Mouse (Mus musculus) T-helper 2 cell (primary cell): ENCODE data around the gene Pdlim5.

Source experiments
- in situ Hi-C: fragments of 300-600 bp; cut with MboI, MseI; formaldehyde crosslinking; loops from one replicate; pipeline ENCODE4 v1.15.1; 2025; ENCODE audit warnings: high pct_unique_total_duplicates

Pdlim5 gene

GRCm38 (mm10) chr3:142276506-142276905 lies 119.0 kb downstream of the Pdlim5 start:
- in situ Hi-C loops: loop anchor here (10.0 kb wide), 1 partner anchor 422 kb away; no protein-coding TSS in a partner anchor

- in situ Hi-C loops: loop anchor here (10.0 kb wide), 1 partner anchor 420 kb away; no protein-coding TSS in a partner anchor
These were observed 120.5 kb downstream of the Pdlim5 start for GRCm38 (mm10) chr3:142274993-142275392.

GRCm38 (mm10) chr3:142274451-142274850 lies 121.0 kb downstream of the Pdlim5 start:
- in situ Hi-C loops: loop anchor here (10.0 kb wide), 1 partner anchor 420 kb away; no protein-coding TSS in a partner anchor

- in situ Hi-C loops: loop anchor here (10.0 kb wide), 1 partner anchor 418 kb away; no protein-coding TSS in a partner anchor
These were observed 122.2 kb downstream of the Pdlim5 start for GRCm38 (mm10) chr3:142273265-142273664.

GRCm38 (mm10) chr3:142256371-142256770 lies 139.1 kb downstream of the Pdlim5 start:
- in situ Hi-C loops: no loop called here

GRCm38 (mm10) chr3:142252086-142252485 lies 143.4 kb downstream of the Pdlim5 start:
- in situ Hi-C loops: no loop called here

- in situ Hi-C loops: no loop called here
These were observed 146.0 kb downstream of the Pdlim5 start for GRCm38 (mm10) chr3:142249458-142249857.

GRCm38 (mm10) chr3:142243263-142243662 lies 152.2 kb downstream of the Pdlim5 start:
- in situ Hi-C loops: no loop called here

- in situ Hi-C loops: no loop called here
These were observed 156.2 kb downstream of the Pdlim5 start for GRCm38 (mm10) chr3:142239298-142239697.

- in situ Hi-C loops: no loop called here
These were observed 157.0 kb downstream of the Pdlim5 start for GRCm38 (mm10) chr3:142238260-142239046.

GRCm38 (mm10) chr3:142237621-142238020 lies 157.9 kb downstream of the Pdlim5 start:
- in situ Hi-C loops: no loop called here

- in situ Hi-C loops: no loop called here
These were observed 161.7 kb downstream of the Pdlim5 start for GRCm38 (mm10) chr3:142233606-142234465.

GRCm38 (mm10) chr3:142228665-142229064 lies 166.8 kb downstream of the Pdlim5 start:
- in situ Hi-C loops: no loop called here

GRCm38 (mm10) chr3:142222471-142223103 lies 172.9 kb downstream of the Pdlim5 start:
- in situ Hi-C loops: no loop called here

- in situ Hi-C loops: no loop called here
These were observed 175.6 kb downstream of the Pdlim5 start for GRCm38 (mm10) chr3:142219910-142220309.

- in situ Hi-C loops: no loop called here
These were observed 182.7 kb downstream of the Pdlim5 start for GRCm38 (mm10) chr3:142212821-142213220.

- in situ Hi-C loops: no loop called here
These were observed 183.3 kb downstream of the Pdlim5 start for GRCm38 (mm10) chr3:142212186-142212585.

GRCm38 (mm10) chr3:142209981-142210380 lies 185.5 kb downstream of the Pdlim5 start:
- in situ Hi-C loops: no loop called here

- in situ Hi-C loops: no loop called here
These were observed 186.4 kb downstream of the Pdlim5 start for GRCm38 (mm10) chr3:142209057-142209456.

- in situ Hi-C loops: no loop called here
These were observed 188.0 kb downstream of the Pdlim5 start for GRCm38 (mm10) chr3:142207488-142207887.

- in situ Hi-C loops: no loop called here
These were observed 189.2 kb downstream of the Pdlim5 start for GRCm38 (mm10) chr3:142206316-142206715.

GRCm38 (mm10) chr3:142196142-142196541 lies 199.4 kb downstream of the Pdlim5 start:
- in situ Hi-C loops: no loop called here
